Mouse (Mus musculus): ENCODE results near the gene Dusp27.
"Not testable (repeated sequence)": the region's sequence is repeated elsewhere in the genome, so short reads cannot be mapped to it uniquely, and the experiment has no call there.

The Dusp27 gene

DNA sequence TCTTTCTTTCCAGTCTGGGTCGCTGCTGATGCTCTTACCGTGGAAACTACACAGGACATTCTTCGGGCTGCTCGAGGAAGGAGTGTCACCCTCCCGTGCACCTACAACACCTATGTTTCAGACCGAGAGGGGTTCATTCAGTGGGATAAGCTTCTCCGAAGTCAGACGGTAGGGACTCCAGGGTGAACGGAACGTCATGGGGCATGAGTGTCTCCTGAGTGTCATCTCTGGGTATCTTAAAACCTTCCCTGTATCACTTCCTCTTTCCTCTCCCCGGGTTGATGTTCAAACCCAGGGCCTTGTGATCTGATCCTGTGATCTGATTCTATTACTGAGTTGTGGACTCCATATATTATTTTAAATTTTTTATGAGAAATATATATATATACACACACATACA is 18.9 kb upstream of the Dusp27 start:
- DNase-seq (ENCODE audit: low read depth in 2 of 2, low spot score in 2 of 2): no peak

DNA sequence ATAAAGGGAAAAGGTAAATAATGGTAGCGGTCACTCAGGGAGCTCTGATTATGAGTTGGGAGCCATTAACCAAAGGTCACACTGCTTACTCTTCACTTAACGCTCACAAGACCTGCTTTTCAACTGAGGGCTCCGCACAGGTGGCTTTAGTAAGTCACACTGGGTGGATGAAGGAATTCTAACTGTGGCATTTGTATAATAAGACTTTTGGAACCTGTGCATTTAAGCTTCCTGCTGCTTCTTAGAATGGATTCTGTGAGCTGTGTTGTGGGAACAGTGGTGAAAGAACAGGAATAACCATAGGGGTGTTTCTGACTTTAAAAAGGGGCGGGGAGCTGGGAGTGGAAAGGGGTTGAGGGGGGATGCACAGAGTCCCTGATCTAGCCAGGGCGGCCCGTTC is 14.6 kb upstream of the Dusp27 start:
- DNase-seq (ENCODE audit: low read depth in 2 of 2, low spot score in 2 of 2): no peak

DNA sequence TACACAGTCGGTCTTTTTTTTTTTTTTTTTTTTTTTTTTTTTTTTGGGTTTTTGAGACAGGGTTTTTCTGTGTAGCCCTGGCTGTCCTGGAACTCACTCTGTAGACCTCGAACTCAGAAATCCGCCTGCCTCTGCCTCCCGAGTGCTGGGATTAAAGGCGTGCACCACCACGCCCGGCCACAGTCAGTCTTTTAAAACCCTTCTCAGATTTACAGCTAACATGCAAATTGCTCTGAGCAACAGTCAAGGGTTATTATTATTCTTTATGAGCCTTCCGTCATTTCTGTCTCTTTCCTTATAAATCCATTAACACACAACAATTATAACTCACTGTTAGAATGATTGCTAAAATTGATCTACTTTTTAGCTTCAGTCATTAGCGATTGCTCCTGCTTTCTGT is 14.1 kb upstream of the Dusp27 start:
- DNase-seq (ENCODE audit: low read depth in 2 of 2, low spot score in 2 of 2): not testable (repeated sequence)

DNA sequence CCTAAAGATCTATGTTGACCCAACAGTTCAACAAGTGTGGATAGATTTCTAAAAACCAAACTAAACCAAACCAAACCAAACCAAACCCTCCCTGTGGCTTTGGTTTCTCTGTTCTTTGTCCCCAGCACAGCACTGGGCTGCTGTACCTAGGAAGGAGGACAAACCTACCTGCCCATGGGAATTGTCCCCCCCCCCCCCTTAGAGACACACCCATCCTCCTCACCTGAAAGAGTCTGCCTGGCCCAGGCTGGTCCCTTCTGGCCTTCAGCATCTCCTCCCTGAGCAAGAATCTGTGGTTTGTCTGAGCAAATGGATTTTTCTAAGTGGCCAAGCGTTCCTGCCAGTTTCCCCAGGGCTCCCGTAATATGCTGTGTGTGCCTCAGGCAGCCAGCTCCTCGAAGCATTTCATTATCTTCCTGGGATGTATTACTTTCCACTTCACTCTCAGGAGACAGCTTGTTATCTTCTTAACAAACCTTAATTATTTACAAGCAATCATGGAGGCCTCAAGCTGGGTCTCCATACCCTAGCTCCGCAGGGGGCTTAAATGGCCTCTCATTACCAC is 12.0 kb upstream of the Dusp27 start:
- DNase-seq (ENCODE audit: low read depth in 2 of 2, low spot score in 2 of 2): no peak

DNA sequence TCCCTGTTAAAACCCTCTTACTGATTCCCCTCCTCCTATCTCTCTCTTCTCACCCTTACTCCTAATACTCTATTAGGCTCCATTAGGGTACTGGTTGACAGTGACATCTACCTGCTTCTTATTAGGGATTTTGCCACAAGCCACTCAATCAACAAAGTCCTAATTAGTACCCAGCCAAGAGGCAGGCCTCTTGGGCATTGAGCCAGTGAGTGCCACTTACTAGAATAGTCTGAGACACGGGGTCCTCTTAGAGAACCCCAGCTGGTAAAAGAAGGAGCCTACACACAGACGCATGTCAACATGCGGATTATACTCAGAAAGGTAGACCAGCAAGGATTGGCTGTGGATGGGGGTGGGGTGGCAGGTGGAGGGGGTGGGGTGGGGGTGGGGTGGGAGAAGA is 11.4 kb upstream of the Dusp27 start:
- no peak for DNase-seq (ENCODE audit: low read depth in 2 of 2, low spot score in 2 of 2)

- no peak for DNase-seq (ENCODE audit: low read depth in 2 of 2, low spot score in 2 of 2)
These were observed 10.4 kb upstream of the Dusp27 start for GRCm38 (mm10) chr1:166138136-166138535.

- DNase-seq (ENCODE audit: low read depth in 2 of 2, low spot score in 2 of 2): no peak
These were observed 9.7 kb upstream of the Dusp27 start for GRCm38 (mm10) chr1:166137244-166137938.

DNA sequence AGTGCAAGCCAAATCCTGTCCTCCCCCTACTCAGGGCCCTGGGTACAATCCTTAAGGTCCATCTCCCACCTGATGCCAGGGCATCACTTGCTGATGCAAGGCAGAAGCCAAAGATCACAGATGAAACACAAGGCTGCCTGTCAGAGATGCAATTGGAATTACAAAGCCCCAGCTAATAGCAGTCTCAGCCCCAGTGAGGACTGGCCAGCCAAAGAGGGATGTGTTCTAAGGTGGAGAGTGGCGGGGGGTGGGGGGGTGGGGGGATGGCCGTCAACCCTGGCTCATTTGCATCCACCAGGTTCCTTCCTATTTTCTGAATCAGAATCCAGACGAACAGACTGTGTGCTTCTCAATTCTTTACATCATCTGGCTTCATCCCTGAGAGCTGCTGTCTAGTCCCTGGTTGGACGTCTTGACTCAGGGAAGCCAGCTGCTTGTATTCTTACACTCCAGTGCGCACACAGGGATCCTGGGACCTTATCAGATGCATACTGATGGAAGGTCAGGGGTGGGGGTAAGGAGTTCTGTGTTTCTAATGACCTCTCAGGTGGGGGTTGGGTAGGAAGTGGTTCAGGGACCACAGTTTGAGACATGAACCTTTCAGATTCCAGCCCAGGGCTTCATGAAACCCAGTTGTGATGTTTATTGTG is 7.5 kb upstream of the Dusp27 start:
- no peak for DNase-seq (ENCODE audit: low read depth in 2 of 2, low spot score in 2 of 2)

DNA sequence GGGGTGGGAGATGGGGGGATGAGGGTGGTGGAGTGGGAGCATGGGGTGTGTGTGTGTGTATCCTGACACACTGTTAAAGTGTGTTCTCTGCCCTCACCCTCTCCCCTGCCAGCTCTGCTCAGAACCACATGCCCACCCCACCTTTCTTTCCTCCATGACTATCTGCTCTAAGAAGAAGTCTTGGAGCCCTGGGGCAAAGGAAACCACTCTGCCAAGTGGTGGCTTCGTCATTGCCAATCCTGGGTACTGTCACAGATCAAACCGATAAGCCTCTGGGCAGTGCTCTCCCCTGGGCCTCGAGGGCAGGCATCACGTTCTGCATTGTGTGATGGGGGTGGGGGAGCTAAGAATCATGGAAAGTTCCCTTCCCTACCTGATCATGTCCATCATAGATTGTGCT is 4.6 kb upstream of the Dusp27 start:
- DNase-seq (ENCODE audit: low read depth in 2 of 2, low spot score in 2 of 2): no peak

GRCm38 (mm10) chr1:166130224-166130860 is 2.6 kb upstream of the Dusp27 start, which contains the start of gene Gpa33:
Gene Gpa33, plus strand, starts transcription at chr1:166130238.
- DNase-seq (ENCODE audit: low read depth in 2 of 2, low spot score in 2 of 2): no peak

- DNase-seq (ENCODE audit: low read depth in 2 of 2, low spot score in 2 of 2): no peak
These were observed 829 bp upstream of the Dusp27 start for GRCm38 (mm10) chr1:166128551-166128950.

- DNase-seq (ENCODE audit: low read depth in 2 of 2, low spot score in 2 of 2): no peak
These were observed 927 bp downstream of the Dusp27 start for GRCm38 (mm10) chr1:166126795-166127194.

DNA sequence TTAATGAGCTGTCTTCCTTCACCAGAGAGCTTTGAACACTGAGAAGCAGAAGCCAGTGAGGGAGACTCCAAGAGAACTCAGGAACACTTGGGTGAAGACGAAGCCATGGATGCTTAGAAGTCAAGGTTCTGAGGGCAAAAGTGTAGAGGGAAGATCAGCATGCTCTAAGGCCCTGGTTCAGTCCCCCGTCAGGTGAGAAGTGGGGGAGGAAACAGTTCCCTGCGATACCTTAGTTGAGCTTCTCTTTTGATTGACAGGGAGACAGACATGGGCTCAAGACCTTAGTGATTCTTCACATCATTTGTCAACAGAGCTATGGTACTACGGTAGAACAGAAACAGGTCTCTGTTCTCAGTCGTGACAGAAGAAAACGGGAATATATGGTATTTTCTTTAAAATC is 1.4 kb downstream of the Dusp27 start:
- no peak for DNase-seq (ENCODE audit: low read depth in 2 of 2, low spot score in 2 of 2)

- DNase-seq (ENCODE audit: low read depth in 2 of 2, low spot score in 2 of 2): no peak
These were observed 2.7 kb downstream of the Dusp27 start for GRCm38 (mm10) chr1:166124932-166125593.

- DNase-seq (ENCODE audit: low read depth in 2 of 2, low spot score in 2 of 2): no peak
These were observed 4.0 kb downstream of the Dusp27 start for GRCm38 (mm10) chr1:166123751-166124150.

DNA sequence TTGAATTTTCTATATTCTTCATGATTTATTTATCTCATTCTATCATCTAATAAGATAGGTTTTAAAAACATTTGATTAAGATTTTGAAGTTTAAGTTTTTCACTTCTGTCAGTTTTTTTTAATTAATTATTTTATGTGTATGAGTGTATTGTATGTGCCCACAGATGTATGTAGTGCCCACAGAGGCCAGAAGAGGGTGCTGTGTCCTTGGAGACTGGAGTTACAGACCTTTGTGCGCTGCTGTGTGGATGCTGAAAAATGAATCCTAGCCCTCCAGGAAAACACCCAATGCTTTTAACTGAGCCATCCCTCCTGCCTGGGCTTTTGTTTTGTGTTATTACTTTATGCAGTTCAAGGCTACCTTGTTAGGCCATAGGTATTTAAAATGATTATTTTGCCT is 4.7 kb downstream of the Dusp27 start:
- DNase-seq (ENCODE audit: low read depth in 2 of 2, low spot score in 2 of 2): no peak

GRCm38 (mm10) chr1:166122114-166122513 is 5.6 kb downstream of the Dusp27 start:
- no peak for DNase-seq (ENCODE audit: low read depth in 2 of 2, low spot score in 2 of 2)

GRCm38 (mm10) chr1:166117866-166118639 is 9.7 kb downstream of the Dusp27 start:
- DNase-seq (ENCODE audit: low read depth in 2 of 2, low spot score in 2 of 2): no peak

GRCm38 (mm10) chr1:166115719-166116118 is 12.0 kb downstream of the Dusp27 start:
- DNase-seq (ENCODE audit: low read depth in 2 of 2, low spot score in 2 of 2): no peak

DNA sequence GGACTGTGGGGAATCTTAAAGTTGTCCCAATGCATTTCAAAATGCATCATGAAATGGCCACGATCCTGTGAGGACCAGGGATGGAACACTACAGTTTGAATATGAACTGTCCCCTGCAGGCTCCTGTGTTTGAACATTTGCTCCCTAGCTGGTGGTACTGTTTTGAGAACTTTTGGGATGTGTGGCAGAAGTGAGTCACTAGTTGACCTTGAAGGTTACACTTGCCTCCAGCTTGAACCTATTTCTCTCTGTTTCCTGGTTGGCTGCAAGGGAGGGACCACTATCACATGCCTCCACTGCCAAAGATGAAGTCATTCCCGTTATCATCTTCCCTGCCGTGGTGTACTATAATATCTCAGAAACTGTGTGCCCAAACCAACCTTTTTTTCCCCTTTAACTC is 12.7 kb downstream of the Dusp27 start:
- no peak for DNase-seq (ENCODE audit: low read depth in 2 of 2, low spot score in 2 of 2)

DNA sequence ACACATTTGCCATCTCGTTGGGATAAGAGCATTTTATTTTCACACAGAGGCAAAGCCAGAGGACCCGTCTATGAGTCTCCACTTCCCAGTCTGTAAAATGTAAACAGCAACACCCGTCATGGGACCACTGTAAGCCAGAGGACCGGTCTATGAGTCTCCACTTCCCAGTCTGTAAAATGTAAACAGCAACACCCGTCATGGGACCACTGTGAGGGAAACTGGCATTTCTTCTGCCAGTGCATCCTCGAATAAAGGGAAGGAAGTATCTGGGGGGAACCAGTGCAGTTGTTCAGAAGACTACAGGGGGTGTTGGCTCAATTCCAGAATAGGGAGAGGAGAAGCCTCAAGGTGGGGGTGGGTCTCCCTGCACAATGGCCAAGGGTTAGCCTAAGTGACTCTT is 22.3 kb downstream of the Dusp27 start:
- no peak for DNase-seq (ENCODE audit: low read depth in 2 of 2, low spot score in 2 of 2)

All from CD8-positive naive resting alpha-beta T cell, adult 2 months (primary cell).